Mouse (Mus musculus) fat pad, adult 2 months (tissue): Measurements from ENCODE around the gene Slco2b1.

ENCODE experiments used
- DNase-seq: peaks from one replicate; pipeline ENCODE4 v3.0.0-alpha.2; 2011; ENCODE audit warnings: low read depth, low spot score; ENCODE audit errors: extremely low read depth

The Slco2b1 gene

GRCm38 (mm10) chr7:99659379-99660029, 51.6 kb downstream of the Slco2b1 start:
- DNase-seq, result no peak

- DNase-seq, result no peak
These were observed 56.9 kb downstream of the Slco2b1 start for GRCm38 (mm10) chr7:99654244-99654643.

GRCm38 (mm10) chr7:99649585-99649984, 61.6 kb downstream of the Slco2b1 start:
- DNase-seq, result no peak

- no peak for DNase-seq
These were observed 62.5 kb downstream of the Slco2b1 start for GRCm38 (mm10) chr7:99648623-99649022.

GRCm38 (mm10) chr7:99644701-99645100, 66.4 kb downstream of the Slco2b1 start:
- no peak for DNase-seq

- no peak for DNase-seq
These were observed 69.1 kb downstream of the Slco2b1 start for GRCm38 (mm10) chr7:99642078-99642477.

GRCm38 (mm10) chr7:99641245-99641644, 69.9 kb downstream of the Slco2b1 start:
- no peak for DNase-seq

GRCm38 (mm10) chr7:99633966-99634665, 77.0 kb downstream of the Slco2b1 start:
- no peak for DNase-seq

- DNase-seq, result no peak
These were observed 78.9 kb downstream of the Slco2b1 start for GRCm38 (mm10) chr7:99632286-99632685.

- DNase-seq, result no peak
These were observed 83.8 kb downstream of the Slco2b1 start for GRCm38 (mm10) chr7:99627366-99627765.

- no peak for DNase-seq
These were observed 84.5 kb downstream of the Slco2b1 start, which contains the start of gene Tpbgl for GRCm38 (mm10) chr7:99626376-99627270. Gene Tpbgl, minus strand, starts transcription at chr7:99627103.

GRCm38 (mm10) chr7:99625722-99626375, 85.3 kb downstream of the Slco2b1 start:
- no peak for DNase-seq

- no peak for DNase-seq
These were observed 92.3 kb downstream of the Slco2b1 start for GRCm38 (mm10) chr7:99618860-99619259.

- no peak for DNase-seq
These were observed 92.9 kb downstream of the Slco2b1 start for GRCm38 (mm10) chr7:99618264-99618663.
